Mouse (Mus musculus) megakaryocyte, adult 5-6 weeks (primary cell): ENCODE measurements at regions not wholly inside any gene's neighbourhood (a gene's known extent, or its start where the extent isn't known, plus 50 kb on each side); places are given as distances from the start of the nearest gene placed in this dataset.
A peak's percentile ranks its signal among the peaks of the same experiment; 100 is the strongest.

Experiments used
- ATAC-seq: 2 replicates; pipeline ENCODE4 v1.8.0; 2016; ENCODE audit warnings: mild to moderate bottlenecking, inconsistent platforms; ENCODE audit not compliant: poor library complexity, severe bottlenecking

GRCm38 (mm10) chr1:194041393-194042352, 576.3 kb upstream of the Plxna2 start:
- no peak for ATAC-seq

GRCm38 (mm10) chr1:194038711-194039110, 579.3 kb upstream of the Plxna2 start:
- no peak for ATAC-seq

- no peak for ATAC-seq
Observed at GRCm38 (mm10) chr1:194034199-194034883, 583.7 kb upstream of the Plxna2 start.

GRCm38 (mm10) chr1:194032603-194033002, 585.4 kb upstream of the Plxna2 start:
- ATAC-seq: no peak

- no peak for ATAC-seq
Observed at GRCm38 (mm10) chr1:194030651-194031228, 587.3 kb upstream of the Plxna2 start.

GRCm38 (mm10) chr1:194026958-194027692, 590.9 kb upstream of the Plxna2 start:
- 0 out of 2 replicates have a peak, but pooled peaks have one; percentile 4 for ATAC-seq

GRCm38 (mm10) chr1:194026213-194026612, 591.8 kb upstream of the Plxna2 start:
- no peak for ATAC-seq

GRCm38 (mm10) chr1:194019282-194019681, 598.7 kb upstream of the Plxna2 start:
- ATAC-seq: no peak

GRCm38 (mm10) chr1:193992226-193992625, 622.1 kb upstream of the Camk1g start:
- no peak for ATAC-seq

GRCm38 (mm10) chr1:193989956-193990675, 620.0 kb upstream of the Camk1g start:
- ATAC-seq: no peak

- no peak for ATAC-seq
Observed at GRCm38 (mm10) chr1:193988970-193989904, 619.1 kb upstream of the Camk1g start.

- ATAC-seq: no peak
Observed at GRCm38 (mm10) chr1:193980571-193980970, 610.5 kb upstream of the Camk1g start.

- ATAC-seq: no peak
Observed at GRCm38 (mm10) chr1:193971537-193971936, 601.4 kb upstream of the Camk1g start.

- no peak for ATAC-seq
Observed at GRCm38 (mm10) chr1:193969264-193969908, 599.3 kb upstream of the Camk1g start.

- ATAC-seq: no peak
Observed at GRCm38 (mm10) chr1:193967957-193968926, 598.1 kb upstream of the Camk1g start.

- ATAC-seq: no peak
Observed at GRCm38 (mm10) chr1:193966652-193967555, 596.8 kb upstream of the Camk1g start.
